Mouse (Mus musculus) left cerebral cortex, adult 2 months (tissue): ENCODE results near the gene Gm17359. TPM values are rescaled to one million over a fixed set of nuclear protein-coding genes. Genes with fewer than 3 reads are reported as not detected.
A peak's percentile ranks its signal among the peaks of the same experiment; 100 is the strongest.

Experiments
- DNase-seq, 2 experiments: peaks; one replicate each; pipeline ENCODE4 v3.0.0; 2021 to 2022; ENCODE audit warnings: low spot score in 2 of 2, mixed read lengths in 1 of 2; ENCODE audit errors: extremely low spot score in 1 of 2
- H3K27ac ChIP-seq: fragments of 200-600 bp; 2 replicates; pipeline ENCODE4 v1.8.1; 2022
- H3K4me3 ChIP-seq: fragments of 200-600 bp; 2 replicates; pipeline ENCODE4 v1.8.1; 2022
- CTCF ChIP-seq: fragments of 200-600 bp; IDR thresholded peaks from 2 replicates; pipeline ENCODE4 v1.8.1; 2022; ENCODE audit warnings: antibody characterized with exemption, mild to moderate bottlenecking, moderate library complexity
- intact Hi-C: fragments of 180-260 bp; cut with DNase I; formaldehyde crosslinking; loops from one replicate; pipeline ENCODE4 v1.15.1; 2025
- total RNA-seq, 2 experiments: library from RNA; stranded (reverse); gene quantifications; 2 replicates each; pipeline ENCODE4 v1.2.3; 2021

Gm17359 gene
- total RNA-seq, 2 experiments from 2014 or later, result not detected

- intact Hi-C loops, result loop anchor here (5.0 kb wide), 1 partner anchor 295 kb away; no protein-coding TSS in a partner anchor
- DNase-seq, result no peak
- H3K4me3 ChIP-seq, result no peak overlapping the region
- no peak overlapping the region for H3K27ac ChIP-seq
- no peak for TF ChIP-seq CTCF
These were observed 24.6 kb upstream of the Gm17359 start for GRCm38 (mm10) chr3:79311895-79312294.

GRCm38 (mm10) chr3:79314006-79314698 lies 22.3 kb upstream of the Gm17359 start:
- peak overlapping the region; percentile 42; the same call in 1 of the 2 replicates for H3K27ac ChIP-seq
- no peak for TF ChIP-seq CTCF
- DNase-seq, result peak; percentile 63 to 79
- H3K4me3 ChIP-seq, result no peak overlapping the region
- intact Hi-C loops, result loop anchor here (2.0 to 5.0 kb wide), 2 partner anchors 25 to 297 kb away; no protein-coding TSS in a partner anchor

GRCm38 (mm10) chr3:79324697-79325526 lies 11.5 kb upstream of the Gm17359 start:
- no peak overlapping the region for H3K27ac ChIP-seq
- intact Hi-C loops, result no loop called here

GRCm38 (mm10) chr3:79329691-79330315 lies 6.7 kb upstream of the Gm17359 start:
- Histone ChIP-seq H3K4me3 (no peak overlapping the region), H3K27ac (no peak overlapping the region)
- intact Hi-C loops, result no loop called here
- no peak for TF ChIP-seq CTCF
- no peak for DNase-seq

More at GRCm38 (mm10) chr3:79324697-79325526, 11.5 kb upstream of the Gm17359 start:
- TF ChIP-seq CTCF, result no peak
- no peak overlapping the region for H3K4me3 ChIP-seq
- no peak for DNase-seq

GRCm38 (mm10) chr3:79333051-79333450 lies 3.4 kb upstream of the Gm17359 start:
- no peak for TF ChIP-seq CTCF
- Histone ChIP-seq H3K27ac (no peak overlapping the region), H3K4me3 (no peak overlapping the region)
- intact Hi-C loops, result no loop called here
- no peak for DNase-seq

- intact Hi-C loops, result no loop called here
- H3K27ac ChIP-seq, result no peak overlapping the region
- TF ChIP-seq CTCF, result no peak
- H3K4me3 ChIP-seq, result no peak overlapping the region
- DNase-seq, result no peak
These were observed 2.7 kb upstream of the Gm17359 start for GRCm38 (mm10) chr3:79333643-79334200.

GRCm38 (mm10) chr3:79340737-79341136 lies 4.3 kb downstream of the Gm17359 start:
- TF ChIP-seq CTCF, result no peak
- no peak overlapping the region for H3K4me3 ChIP-seq
- no peak overlapping the region for H3K27ac ChIP-seq
- no peak for DNase-seq
- intact Hi-C loops, result no loop called here

- H3K4me3 ChIP-seq, result no peak overlapping the region
- TF ChIP-seq CTCF, result no peak
- intact Hi-C loops, result no loop called here
- H3K27ac ChIP-seq, result no peak overlapping the region
- no peak for DNase-seq
These were observed 6.7 kb downstream of the Gm17359 start for GRCm38 (mm10) chr3:79342961-79343735.

GRCm38 (mm10) chr3:79349311-79349710 lies 12.8 kb downstream of the Gm17359 start:
- Histone ChIP-seq H3K27ac (no peak overlapping the region), H3K4me3 (no peak overlapping the region)
- no peak for DNase-seq
- intact Hi-C loops, result no loop called here
- TF ChIP-seq CTCF, result no peak

- no peak for TF ChIP-seq CTCF
- Histone ChIP-seq H3K4me3 (no peak overlapping the region), H3K27ac (no peak overlapping the region)
- no peak for DNase-seq
- intact Hi-C loops, result no loop called here
These were observed 22.3 kb downstream of the Gm17359 start for GRCm38 (mm10) chr3:79358721-79359120.

- H3K4me3 ChIP-seq, result no peak overlapping the region
These were observed 24.0 kb downstream of the Gm17359 start for GRCm38 (mm10) chr3:79360317-79361101.

More at GRCm38 (mm10) chr3:79360317-79361101, 24.0 kb downstream of the Gm17359 start:
- H3K27ac ChIP-seq, result no peak overlapping the region
- no peak for TF ChIP-seq CTCF
- no peak for DNase-seq
- intact Hi-C loops, result no loop called here
